ENCODE assay signal across 8 mouse cellular contexts in the genomic region with DNA sequence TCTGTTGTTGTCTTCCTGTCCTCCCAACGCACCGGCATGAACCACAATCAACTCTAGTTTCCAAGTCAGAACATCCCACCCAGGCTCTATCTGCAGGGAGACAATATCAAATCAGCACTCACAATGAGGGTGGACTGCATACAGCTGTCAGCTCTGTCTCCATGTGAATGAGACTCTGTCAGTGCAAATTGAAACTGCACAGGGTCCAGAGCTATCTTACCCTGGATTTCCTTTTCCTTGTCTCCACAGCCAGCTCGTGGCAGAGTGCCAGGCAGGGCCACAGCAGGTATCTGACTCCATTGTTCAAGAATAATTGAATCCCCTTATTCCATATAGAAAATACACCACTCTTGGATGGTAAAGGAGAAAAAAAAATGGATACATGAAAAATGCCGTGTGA.
DNase-seq lines count a peak whose midpoint lies in the region; ATAC-seq lines count a peak whose summit lies in the region.
"Had no signal": no experiment of that assay in that cellular context is flagged by ENCODE, and none has a peak within 500 bp of the region (broad histone marks: within the 10 kb centered on the region; RNA-seq: fewer than 3 reads in every experiment).

No protein-coding gene starts in this region.

- no peak for DNase-seq in heart, adult 9 months (ENCODE audit: low spot score in 2 of 2)
- no peak for DNase-seq in neural tube, embryonic 10.5 days (ENCODE audit: extremely low spot score, low spot score)
- DNase-seq in cerebellum, postnatal 25 days = peak; percentile 61 to 80
- DNase-seq in lung, postnatal 25 days (ENCODE audit: low spot score) = no peak
- DNase-seq: lung, embryonic 14.5 days had no signal

- ATAC-seq in heart, embryonic 12.5 days (ENCODE audit: insufficient number of reproducible peaks, low FRiP score) = peak; percentile 57
- no peak for ATAC-seq in neural tube, embryonic 13.5 days (ENCODE audit: low read depth)
- no peak for ATAC-seq in midbrain, embryonic 16.5 days

- peaks cover 7% of the 10 kb centered on the region; the same call in 1 of the 2 replicates for H3K4me1 ChIP-seq in heart, embryonic 12.5 days (replicated peaks)
- H3K4me1 ChIP-seq in neural tube, embryonic 13.5 days (replicated peaks) = peaks cover 28% of the 10 kb centered on the region
- H3K4me1 ChIP-seq in midbrain, embryonic 16.5 days (ENCODE audit: control insufficient read depth, insufficient read depth, low read length) = peaks cover 14% of the 10 kb centered on the region

- no peak overlapping the region for H3K4me2 ChIP-seq in heart, embryonic 12.5 days
- no peak overlapping the region for H3K4me2 ChIP-seq in neural tube, embryonic 13.5 days
- H3K4me2 ChIP-seq in midbrain, embryonic 16.5 days (ENCODE audit: low read length) = no peak overlapping the region
- H3K4me2 ChIP-seq: lung, embryonic 14.5 days had no signal

- 32% methylated on average over 4 of the region's 4 CpGs for WGBS in heart, embryonic 12.5 days
- 58% methylated on average over 4 of the region's 4 CpGs for WGBS in neural tube, embryonic 13.5 days
- 33% methylated on average over 4 of the region's 4 CpGs for WGBS in midbrain, embryonic 16.5 days

- no peak overlapping the region for H3K4me3 ChIP-seq in heart, embryonic 12.5 days
- no peak overlapping the region for H3K4me3 ChIP-seq in neural tube, embryonic 13.5 days
- no peak overlapping the region for H3K4me3 ChIP-seq in midbrain, embryonic 16.5 days (ENCODE audit: low read depth, low read length)

- H3K9ac ChIP-seq in heart, embryonic 12.5 days = no peak overlapping the region
- H3K9ac ChIP-seq in neural tube, embryonic 13.5 days = no peak overlapping the region
- H3K9ac ChIP-seq in midbrain, embryonic 16.5 days (ENCODE audit: low read depth, low read length) = no peak overlapping the region
- H3K9ac ChIP-seq: lung, embryonic 14.5 days had no signal

- no peak overlapping the region for H3K27ac ChIP-seq in heart, embryonic 12.5 days (ENCODE audit: poor library complexity, severe bottlenecking)
- 0 out of 2 replicates have a peak overlapping the region, but pooled peaks have one; percentile 33 for H3K27ac ChIP-seq in neural tube, embryonic 13.5 days (replicated peaks)
- H3K27ac ChIP-seq in midbrain, embryonic 16.5 days (ENCODE audit: low read length) = peak overlapping the region; percentile 33

- H3K36me3 ChIP-seq in heart, embryonic 12.5 days = no peaks in the 10 kb centered on the region
- H3K36me3 ChIP-seq in neural tube, embryonic 13.5 days = no peaks in the 10 kb centered on the region
- no peaks in the 10 kb centered on the region for H3K36me3 ChIP-seq in midbrain, embryonic 16.5 days (ENCODE audit: control insufficient read depth, insufficient read depth, low read length)

- H3K9me3 ChIP-seq in heart, embryonic 12.5 days (replicated peaks) = no peaks in the 10 kb centered on the region
- H3K9me3 ChIP-seq in neural tube, embryonic 13.5 days = no peaks in the 10 kb centered on the region
- no peaks in the 10 kb centered on the region for H3K9me3 ChIP-seq in midbrain, embryonic 16.5 days (replicated peaks; ENCODE audit: control insufficient read depth, low read length, poor library complexity, severe bottlenecking)

- no peaks in the 10 kb centered on the region for H3K27me3 ChIP-seq in heart, embryonic 12.5 days (replicated peaks)
- no peaks in the 10 kb centered on the region for H3K27me3 ChIP-seq in neural tube, embryonic 13.5 days
- no peaks in the 10 kb centered on the region for H3K27me3 ChIP-seq in midbrain, embryonic 16.5 days (ENCODE audit: control insufficient read depth, insufficient read depth, low read depth, low read length)

Comparison
In these comparisons a context has a peak if more than half of its experiments do, and no peak if none do; other contexts are left out.
1. DNase-seq: peak in cerebellum, postnatal 25 days (2 of 2); none in heart, adult 9 months (0 of 2), neural tube, embryonic 10.5 days (single experiment) and lung, postnatal 25 days (single experiment).